Mouse (Mus musculus) cerebellum, adult 11-12 months (tissue): ENCODE data around the gene Ankrd9.

Experiments
- DNase-seq: peaks from one replicate; pipeline ENCODE4 v3.0.0; 2022

The Ankrd9 gene

DNA sequence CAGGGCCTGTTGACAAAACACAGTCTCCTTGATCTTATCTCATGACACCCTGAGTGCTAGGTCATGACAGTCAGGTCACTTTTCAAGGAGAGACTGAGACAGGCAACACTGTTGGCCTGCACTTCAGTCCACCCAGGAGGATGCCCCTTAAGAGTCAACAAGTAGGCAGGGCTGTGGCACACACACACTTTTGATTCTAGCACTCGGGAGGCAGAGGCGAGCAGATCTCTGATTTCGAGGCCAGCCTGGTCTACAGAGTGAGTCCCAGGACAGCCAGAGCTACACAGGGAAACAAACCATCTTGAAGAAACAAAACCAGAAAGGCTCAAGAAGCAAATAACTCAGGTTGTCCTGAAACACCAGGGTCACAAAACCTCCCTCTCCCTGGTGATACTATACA lies 10.6 kb upstream of the Ankrd9 start:
- peak; percentile 3 for DNase-seq

DNA sequence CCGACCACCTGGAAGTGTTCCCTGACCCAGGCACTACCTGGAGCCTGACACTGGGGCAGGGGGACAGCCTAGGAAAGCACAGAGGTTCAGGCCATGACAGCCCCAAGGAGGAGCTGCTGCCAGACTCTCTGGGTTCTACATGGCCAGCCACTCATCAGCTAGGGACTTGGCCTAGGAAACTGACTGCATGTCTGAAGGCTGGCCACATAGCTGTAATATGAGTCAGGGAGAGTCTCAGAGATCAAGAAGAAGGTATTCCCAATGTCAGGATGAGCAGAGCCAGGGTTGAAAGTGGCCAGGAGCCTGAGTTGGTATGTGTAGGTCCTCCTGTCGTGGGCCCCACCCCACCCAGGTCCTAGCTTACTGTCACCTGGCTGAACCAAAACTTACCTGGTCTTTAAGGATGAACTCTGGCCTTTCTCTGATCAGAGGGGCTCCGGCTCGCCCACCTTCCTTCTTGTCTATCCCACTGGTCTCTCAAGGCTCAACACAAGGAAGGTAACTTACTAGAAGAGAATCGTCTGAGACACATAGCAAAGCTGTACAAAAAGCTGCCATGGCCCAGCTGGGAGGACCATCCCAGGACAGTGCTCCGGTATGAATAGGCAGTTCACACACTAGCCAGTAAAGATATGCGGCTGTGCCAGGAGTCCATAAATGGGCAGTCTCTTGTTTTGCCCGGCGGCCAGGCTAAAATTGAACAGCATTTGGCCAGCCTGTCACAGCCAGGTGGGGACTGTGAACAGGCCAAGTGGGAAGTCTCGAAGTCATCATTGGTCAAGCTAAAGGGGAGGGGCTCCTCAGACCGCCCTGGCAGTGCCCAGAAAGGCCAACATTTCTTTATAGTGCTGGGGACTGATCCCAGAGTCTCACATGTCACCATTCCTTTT lies 7.9 kb upstream of the Ankrd9 start:
- no peak for DNase-seq

DNA sequence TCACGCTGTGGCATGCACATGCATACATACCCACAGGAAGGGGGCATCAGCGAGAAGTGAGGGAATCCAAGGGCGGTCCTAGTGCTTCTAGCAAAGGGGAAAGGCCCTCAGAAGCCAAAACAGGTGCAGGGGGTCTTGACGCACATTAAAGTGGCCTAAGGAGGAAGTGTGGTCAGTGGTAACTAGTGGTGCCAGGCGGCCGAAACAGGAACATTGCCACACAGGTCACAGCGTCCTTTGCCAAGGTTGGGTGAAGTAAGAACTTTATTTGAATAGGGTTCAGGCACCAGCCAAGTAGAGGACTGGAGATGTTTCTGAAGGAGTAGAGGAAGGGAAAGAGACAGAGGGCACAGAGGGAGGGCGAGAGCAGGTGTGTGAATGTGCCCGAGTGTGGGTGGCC lies 6.3 kb upstream of the Ankrd9 start:
- no peak for DNase-seq

DNA sequence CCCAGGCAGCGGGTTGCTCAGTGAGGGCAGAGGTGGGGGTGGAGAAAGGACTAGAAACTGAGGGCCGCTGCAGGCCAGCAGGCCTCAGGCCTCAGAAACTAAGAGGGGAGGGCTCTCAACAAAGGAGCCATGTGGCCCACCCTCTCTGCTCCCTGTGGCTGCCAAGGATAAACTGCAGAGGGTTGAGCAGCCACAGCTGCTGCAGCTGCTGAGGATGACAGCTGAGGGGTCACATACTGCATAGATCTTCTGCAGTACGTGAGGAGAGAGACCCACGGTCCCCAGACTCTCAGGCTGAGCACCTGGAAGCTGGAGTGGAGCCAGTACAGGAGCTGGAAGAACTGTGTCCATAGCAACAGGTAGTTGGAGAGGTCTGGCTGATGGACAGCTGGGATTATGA lies 5.8 kb upstream of the Ankrd9 start:
- DNase-seq = no peak

DNA sequence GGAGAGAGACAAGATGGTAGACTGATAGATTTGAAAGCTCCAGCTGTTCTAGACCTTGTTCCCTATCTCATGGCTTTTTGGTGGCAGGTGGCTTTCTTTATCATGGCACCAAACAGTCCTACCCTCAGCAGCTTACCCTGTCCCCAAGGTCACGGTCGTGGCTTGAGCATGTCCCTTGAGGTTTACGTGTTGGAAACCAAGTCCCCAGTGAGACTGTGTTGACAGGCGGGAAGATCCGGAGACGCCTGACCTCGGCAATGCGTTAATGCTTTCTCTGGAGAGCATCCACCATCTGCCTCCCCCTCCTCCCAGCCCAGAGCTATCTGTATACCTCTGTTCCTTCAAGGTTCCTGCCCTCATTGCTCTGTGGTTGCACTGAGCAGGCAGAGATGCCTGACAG lies 4.9 kb upstream of the Ankrd9 start:
- DNase-seq = no peak

DNA sequence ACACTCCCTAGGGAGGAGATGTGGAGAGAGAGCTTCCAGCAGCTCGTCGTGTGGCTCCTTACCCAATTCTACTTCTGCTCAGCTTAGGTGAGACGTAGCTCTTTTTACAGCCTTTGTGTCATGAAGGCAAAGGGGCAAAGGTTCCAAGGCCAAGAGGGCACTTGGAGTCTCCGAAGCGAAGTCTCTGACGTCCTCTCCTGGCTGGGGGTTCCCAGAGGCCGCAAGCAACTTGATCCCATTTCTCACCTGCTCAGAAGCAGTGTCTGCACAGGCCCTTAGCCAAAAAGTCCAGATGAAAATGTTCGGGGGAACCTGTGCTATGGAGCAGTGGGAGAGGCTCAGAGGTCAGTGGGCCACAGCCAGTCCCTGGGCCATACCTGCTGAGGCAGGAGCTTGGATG lies 4.2 kb upstream of the Ankrd9 start:
- no peak for DNase-seq

DNA sequence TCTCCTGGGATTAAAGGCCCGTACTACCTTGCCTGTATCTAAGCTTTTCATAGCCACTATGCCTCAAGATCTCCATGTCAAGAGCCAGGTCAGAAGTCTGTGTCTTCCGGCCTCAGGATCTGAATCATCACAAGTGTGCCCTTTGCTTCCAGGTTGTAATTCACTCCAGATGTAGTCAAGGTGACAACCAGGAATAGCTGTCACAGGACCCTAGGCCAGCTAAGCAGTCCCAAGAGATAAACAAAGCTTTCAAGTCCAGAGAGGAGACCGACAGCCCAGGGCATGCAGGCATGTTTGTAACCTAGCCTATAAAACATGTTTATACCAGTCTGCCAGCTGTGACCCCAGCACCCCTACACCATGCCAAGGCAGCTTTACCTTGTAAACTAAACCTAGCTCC lies 2.9 kb upstream of the Ankrd9 start:
- DNase-seq = no peak

DNA sequence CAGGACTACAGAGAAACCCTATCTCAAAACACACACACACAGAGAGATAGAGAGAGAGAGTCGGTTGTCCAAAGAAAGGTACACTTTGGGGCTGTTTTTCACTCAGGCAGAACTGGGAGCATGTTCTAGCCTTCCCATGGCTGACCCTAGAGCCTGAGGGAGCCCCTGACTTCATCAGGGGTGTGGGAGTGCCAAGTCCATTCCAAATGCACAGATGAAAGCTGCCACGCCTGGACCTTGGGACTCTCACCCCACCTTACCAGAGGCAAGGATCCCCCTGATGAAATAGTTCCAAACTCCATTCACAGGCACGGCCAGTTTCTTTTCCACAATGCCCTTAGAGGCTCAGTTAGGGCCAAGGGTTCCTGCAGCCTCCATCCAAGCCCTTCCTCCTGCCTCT lies 968 bp upstream of the Ankrd9 start:
- DNase-seq = no peak

DNA sequence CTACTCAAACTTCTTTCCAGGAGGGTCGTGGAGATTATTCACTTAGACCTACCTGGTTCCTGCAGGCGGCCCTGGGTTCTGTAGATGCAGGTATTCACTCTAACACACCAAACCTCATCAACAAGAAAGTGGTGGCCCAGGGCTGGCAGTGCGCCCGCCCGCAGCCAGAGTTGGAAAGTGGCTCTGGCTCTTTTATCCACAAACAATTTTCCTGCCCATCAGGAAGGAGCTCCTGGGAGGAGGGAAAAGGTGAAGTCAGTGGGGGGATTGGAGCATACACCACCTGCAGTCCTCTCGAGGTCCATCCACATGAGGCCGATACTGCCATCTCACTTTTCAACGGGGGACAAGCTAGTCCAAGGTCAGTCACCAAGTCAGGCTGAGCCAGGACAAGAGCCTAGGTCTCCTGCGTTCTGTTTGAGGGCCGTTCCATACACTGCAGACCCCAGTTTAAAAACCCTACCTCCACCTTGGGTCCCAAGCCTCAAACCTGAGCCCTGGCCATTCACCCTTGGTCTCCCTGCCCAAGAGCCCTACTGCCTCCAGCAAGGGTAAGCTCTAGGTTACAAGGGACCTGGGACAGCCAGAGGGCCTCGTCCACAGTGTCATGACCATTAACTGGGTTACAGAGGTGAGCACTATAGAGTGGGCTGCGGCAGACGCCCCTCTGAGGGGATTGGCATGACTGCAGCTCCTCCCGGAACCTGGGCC lies 789 bp downstream of the Ankrd9 start:
- DNase-seq = peak; percentile 69

DNA sequence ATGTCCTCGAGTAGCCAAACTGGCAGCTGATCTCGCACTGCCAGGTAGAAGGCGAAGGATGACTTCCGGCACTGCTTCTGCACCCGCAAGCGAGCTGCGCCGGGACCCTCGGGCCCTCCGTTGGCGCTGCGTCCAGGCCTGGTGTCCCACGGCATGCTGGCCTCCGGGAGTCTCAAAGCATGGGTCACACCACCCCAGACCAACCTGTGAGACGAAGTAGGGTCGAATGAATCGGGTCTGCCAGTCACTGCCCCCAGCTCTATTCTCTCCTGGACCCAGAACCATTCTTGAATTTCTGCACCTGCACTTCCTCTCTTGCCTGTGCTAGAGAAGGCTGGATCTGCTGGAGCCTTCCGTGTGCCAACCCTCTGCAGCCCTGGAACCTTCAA lies 1.5 kb downstream of the Ankrd9 start:
- DNase-seq = peak; percentile 60

DNA sequence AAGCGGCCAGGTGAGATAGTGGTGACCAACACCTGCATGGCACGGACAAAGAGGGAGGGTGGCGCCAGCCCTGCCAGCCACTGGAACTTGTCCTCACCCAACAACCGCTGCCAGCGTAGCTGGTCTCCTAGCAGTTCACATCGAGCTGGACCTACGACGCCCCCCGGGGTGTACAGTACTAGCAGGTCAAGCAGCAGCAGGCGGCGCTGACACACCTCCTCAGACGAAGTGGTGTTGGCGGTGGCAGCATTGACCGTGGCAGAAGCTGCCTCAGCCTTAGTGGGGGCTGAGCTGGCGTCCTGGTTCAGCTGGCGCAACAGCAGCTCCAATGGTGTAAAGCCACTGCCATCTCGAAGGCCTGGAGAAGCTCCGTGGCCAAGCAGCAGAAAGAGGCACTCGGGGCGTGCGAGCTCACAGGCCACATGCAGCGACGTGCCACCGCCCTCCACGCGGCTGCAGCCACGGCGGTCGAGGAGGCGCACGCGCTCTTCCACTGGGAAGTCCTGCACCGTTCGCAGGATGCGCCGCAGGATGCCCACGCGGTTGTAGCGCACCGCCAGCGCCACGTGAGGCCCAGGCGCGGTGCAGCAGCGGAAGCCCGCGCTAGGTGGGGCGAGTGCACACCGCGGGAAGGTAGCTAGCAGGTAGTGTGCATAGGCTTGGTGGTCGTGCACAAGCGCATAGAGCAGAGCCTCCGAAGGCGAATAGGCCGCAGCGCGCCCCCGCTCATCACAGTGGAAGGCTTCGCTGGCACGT lies 2.1 kb downstream of the Ankrd9 start:
- peak; percentile 64 for DNase-seq

DNA sequence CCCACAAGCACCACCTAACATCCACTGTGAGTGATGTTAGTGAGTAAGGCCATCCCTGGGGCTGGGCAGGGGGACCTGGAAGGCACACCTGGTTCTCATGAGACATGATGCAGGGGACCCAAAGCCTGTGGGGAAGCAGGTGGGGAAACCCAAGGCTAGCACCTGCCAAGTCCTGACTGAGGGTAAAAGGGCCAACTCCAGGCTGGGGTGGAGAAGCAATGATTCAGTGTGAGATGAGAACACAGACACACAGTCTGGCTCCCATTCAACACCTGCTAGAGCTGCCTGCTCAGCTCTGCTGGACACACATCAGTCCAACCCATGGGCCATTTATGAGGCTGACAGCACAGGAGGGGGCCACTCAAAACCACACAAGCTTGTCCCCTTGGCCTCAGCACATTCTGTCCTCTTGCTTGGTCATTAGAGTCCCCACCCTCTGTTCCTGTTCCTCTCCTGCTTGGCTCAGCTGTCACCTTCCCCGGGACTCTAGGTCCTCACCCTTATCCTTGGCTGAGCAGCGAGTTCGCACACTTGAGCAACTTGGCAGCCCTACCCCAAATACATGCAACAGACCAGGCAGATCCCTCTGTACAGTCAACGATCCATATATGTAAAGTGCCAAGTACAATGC lies 2.9 kb downstream of the Ankrd9 start:
- no peak for DNase-seq

DNA sequence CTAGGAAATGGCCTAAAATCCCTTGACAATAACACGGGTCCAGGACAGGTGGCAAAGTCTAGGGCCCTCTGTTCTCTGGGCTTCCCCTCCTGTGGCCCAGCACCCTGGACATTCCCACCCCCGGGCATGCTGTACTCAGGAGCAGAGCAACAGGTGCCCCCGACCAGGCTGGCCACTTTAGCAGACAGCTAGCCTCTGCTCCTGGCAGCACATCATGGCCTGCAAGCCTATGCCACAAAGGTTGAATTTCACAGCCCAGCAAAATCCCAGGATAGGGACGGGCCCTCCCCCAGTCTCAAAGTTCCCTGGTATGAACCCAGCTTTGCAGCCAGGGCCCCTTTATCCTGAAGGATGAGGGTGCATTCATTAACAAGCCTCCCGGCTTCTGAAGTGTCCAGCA lies 3.5 kb downstream of the Ankrd9 start:
- DNase-seq = no peak

DNA sequence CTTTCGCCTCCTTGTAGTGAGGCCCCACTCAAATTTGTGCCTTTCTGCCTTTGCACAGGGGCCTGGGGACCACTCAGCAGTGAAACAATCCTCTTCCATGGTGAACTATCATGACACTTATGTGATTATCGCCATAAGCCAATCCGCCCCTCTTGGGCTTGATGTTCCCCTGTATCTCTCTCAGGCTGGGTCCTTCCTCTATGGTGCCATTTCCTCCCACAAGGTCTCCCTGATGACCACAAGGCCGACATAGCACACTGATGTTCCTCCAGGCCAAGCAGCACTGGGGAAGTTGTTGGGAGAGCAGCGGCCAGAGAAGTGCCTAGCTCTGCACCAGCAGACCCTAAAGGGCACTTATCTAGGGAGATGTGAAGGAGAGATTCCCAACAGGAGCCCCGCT lies 4.1 kb downstream of the Ankrd9 start:
- DNase-seq = no peak

DNA sequence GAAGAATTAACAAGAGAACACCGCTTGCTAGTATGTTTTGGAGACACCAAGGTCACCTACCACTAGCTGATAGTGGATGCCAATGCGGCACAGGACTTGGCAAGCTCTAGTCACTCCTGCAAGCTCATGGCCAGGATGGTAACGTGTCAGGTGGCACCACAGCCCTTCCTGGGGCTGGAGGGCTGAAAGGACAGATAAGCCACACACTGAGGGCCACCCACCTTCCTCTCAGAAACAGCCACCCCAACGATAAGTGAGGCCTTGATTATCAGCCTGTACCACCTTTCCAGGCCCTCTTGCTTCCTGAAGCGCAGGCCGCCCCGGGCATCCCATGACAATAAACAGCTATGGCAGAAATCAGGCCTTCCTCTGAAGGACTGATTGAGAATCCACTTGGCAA lies 4.5 kb downstream of the Ankrd9 start:
- DNase-seq = peak; percentile 56

DNA sequence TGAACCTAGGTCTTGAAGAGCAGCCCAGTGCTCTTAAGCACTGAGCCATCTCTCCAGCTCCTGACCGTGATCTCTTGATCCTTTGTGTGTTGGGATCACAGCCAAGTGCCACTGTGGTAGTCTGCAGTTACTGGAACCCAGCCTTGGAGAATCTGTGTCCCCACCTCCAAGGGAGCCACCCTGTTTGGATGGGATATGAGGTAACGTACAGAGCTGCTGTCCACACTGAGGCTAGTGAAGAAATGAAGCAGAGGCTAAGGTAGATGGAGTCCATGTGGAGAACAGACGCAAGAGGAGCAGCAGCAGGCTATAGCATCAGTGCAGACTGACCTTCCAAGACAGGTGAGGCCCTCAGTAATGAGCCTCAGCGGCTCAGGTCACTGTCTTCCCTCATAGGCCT lies 5.0 kb downstream of the Ankrd9 start:
- no peak for DNase-seq

DNA sequence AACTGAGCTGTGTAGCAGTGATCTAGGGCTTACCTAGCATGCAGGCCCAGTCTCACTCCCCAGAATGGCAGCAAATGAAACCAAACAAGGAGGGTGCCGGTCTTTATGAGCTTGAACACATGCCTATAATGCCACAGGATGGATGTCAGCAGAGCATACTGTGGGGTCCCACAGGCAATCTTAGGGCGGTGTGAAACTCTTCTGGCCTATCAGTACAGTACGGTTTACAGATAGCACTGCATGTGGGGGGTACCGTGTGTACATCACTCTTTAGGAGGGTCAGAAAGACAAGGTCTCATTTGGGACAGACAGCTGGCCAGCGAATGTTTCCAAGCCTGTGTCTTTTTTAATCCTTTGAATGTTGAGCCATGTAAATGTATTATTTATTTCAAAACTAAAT lies 6.9 kb downstream of the Ankrd9 start:
- no peak for DNase-seq

DNA sequence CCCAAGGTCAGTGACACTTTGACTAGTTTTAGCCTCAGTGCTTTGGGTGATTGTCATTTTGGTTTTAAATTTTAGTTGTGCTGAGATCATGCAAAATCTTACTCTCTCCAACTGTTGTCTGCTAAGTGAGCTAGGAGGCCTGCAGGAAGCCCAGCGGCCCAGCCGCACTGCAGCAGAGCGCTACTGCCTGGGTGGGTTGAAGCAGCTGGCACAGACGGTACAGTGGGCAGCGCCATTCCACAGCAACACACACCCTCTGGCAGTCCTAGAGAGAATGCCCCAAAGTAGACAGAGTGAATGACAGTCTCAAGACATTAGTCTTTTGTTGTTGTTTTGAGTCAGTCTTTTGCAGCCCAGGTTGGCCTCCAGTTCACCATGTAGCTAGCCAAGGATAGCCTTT lies 8.4 kb downstream of the Ankrd9 start:
- no peak for DNase-seq

DNA sequence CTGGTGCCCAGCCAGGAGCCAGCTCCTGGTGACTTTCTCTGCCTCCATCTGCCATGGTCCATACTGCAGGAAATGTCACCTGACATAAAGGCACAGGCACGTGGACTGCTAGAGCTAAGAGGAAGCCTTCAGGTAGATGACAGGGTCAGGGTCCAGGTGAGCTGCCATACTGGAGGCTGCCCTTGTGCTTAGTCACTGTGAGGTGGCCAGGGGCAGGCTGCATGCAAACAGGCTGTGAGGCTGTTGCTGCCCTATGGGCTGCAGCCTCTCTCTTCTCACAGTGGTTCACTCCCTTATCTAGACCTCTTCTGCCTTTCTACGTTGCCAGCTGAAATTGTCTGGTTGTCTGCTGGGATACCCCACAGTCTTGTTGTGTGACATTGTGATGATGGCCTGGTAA lies 11.7 kb downstream of the Ankrd9 start:
- no peak for DNase-seq

DNA sequence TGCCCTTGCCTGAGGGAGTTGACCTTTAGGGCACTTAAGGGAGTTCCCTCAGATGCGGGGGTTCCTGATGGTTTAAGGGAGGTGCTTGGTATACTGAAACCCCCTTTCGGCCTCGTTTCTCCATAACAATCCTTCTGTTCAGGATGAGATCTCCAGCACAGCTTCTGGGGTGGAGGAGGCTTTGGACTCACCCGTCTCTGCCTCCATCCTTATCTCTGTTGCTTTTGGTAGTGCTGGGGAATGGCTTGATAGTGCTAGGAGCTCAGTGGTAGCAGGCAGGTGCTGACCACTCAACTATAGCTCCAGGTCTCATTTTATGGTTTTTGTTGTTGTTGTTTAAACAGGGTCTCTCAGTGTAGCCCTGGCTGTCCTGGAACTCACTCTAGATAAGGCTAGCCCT lies 12.8 kb downstream of the Ankrd9 start:
- DNase-seq = no peak

DNA sequence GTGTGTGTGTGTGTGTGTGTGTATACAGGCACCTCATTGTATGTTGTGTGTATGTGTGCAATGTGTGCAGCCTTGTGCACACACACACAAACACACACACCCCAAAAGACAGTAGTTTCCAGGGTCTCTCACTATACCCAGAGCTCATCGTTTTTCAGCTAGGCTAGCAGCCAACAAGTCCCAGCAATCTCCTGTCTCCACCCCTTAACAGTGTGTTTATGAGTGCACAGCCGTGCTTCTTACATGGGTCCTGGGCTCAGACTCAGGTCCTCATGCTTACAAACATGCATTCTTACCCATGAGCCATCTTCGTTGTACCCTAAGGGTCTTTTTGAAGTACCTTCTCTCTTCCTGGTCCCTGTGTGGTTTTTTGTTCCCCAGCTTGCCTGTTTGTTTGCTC lies 13.3 kb downstream of the Ankrd9 start:
- DNase-seq = no peak

DNA sequence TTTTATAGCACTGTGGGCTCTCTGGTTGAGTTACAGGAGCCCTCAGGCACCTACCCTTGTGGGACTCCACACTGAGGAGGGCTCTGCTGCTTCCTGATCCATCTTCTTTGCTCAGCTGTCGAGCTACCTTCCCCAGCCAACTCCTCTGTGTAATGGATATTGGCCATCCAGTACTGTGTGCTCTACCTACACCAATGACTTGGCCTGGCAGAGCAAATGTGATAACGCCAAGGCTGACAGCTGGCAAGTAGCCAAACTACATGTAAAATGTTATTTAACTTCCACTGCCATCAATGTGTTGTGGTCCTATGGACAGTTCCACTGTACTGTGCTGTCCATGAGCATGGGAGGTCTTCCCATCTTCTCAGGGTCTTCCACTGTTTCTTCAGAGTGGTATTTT lies 16.9 kb downstream of the Ankrd9 start:
- no peak for DNase-seq

DNA sequence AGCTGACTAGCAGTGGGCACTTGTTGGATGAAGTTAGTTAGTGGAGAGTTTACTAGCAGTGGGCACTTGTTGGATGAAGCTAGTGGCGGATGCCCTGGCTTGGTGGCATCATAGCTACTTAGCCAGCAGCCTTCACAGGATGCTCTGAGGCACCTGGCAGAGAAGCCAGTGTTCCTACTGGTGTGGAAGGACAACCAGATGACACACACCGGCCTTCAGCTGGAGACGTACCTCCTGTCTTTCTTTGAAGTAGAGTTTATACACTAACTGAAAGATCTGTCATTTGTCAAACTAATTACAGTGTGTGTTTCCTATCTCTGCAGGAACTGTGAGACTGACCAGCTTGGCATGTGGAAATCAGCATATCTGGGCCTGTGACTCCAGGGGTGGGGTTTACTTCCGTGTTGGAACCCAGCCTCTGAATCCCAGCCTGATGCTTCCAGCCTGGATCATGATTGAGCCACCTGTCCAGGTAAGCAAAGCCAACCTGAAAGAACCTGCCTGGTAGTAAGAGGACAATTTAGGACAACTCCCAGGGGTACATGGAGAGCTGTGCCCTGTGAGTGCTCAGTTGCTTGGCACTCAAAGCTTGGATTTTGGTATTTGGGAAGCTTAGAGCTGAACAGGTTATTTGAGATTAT lies 24.4 kb downstream of the Ankrd9 start:
- peak; percentile 79 for DNase-seq
